Mouse (Mus musculus): Measurements from ENCODE around the gene Ranbp17.

DNA sequence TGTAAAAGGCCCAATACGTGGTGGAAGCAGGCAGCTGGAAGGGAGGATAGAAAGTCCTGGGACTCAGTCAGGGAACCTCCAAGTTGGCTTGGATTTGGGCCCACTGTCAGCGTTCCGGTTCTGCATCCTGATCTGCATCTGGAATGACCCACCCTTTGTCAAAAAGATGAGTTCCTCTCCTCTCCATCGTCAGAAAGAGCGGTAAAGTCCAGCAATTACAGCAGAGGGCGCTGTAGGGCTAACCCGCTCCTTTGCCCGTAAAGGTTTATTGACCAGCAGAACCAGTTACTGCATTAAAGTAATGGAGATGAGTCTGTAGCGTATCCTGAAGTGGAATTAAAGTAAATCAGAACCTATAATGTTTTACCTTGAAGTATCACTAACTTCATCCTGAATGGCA, 343.1 kb downstream of the Ranbp17 start:
- no peak for TF ChIP-seq TAL1 (IDR thresholded peaks at IDR 0.05; ENCODE audit: low read length)
- TF ChIP-seq GATA1 (IDR thresholded peaks at IDR 0.05; ENCODE audit: low read length), result no peak
